Mouse (Mus musculus) megakaryocyte, adult 5-6 weeks (primary cell): Measurements from ENCODE around the gene Ecm1. TPM values are rescaled to one million over a fixed set of nuclear protein-coding genes. Genes with fewer than 3 reads are reported as not detected.
"Not testable (repeated sequence)": the region's sequence is repeated elsewhere in the genome, so short reads cannot be mapped to it uniquely, and the experiment has no call there.

Source experiments
- ATAC-seq: 2 replicates; pipeline ENCODE4 v1.8.0; 2016; ENCODE audit warnings: mild to moderate bottlenecking, inconsistent platforms; ENCODE audit not compliant: poor library complexity, severe bottlenecking
- total RNA-seq, 2 experiments: library from RNA; stranded (forward) in 1 of 2; stranded (reverse) in 1 of 2; fragments of 153-499, 151-499 nt in 1 of 2; fragments of 221-1000, 200-1000 nt in 1 of 2; gene quantifications; 2 replicates each; pipeline versions ENCODE4 v1.2.3 to v1.2.4; 2015 to 2017

Gene Ecm1
- total RNA-seq, 2 experiments from 2014 or later: 1.0 to 3.6 TPM

DNA sequence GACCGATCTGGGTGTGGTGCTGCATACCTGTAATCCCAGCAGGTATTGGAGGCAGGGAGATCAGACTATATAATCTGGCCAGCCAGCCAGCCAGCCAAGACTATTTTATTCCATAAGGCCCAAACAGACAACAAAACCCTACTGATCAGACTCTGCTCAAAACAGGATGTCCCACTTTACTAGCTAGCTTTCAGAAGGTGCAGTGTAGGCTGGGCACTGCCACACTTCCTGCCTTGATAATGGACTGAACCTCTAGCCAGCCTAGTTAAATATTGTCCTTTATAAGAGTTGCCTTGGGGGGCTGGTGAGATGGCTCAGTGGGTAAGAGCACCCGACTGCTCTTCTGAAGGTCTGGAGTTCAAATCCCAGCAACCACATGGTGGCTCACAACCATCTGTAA, 48.8 kb downstream of the Ecm1 start:
- not testable (repeated sequence) for ATAC-seq

DNA sequence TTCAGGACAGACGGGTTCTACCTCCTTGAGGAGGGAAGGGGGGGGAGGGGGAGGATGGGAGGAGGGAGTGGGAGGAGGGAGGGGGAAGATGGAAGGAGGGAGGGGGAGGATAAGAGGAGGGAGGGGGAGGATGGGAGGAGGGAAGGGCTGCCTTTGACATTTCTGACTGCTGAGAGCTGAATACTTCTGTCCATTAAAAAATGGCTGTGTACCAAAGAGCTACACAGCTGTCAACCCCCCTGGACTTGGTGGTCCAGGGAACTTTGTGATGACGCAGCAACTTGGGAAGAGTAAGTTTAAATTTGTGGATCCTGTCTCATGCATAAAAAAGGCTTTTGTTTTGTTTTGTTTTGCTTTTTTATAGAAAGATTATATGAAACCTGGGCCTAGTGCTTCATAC, 49.4 kb downstream of the Ecm1 start:
- ATAC-seq: no peak

DNA sequence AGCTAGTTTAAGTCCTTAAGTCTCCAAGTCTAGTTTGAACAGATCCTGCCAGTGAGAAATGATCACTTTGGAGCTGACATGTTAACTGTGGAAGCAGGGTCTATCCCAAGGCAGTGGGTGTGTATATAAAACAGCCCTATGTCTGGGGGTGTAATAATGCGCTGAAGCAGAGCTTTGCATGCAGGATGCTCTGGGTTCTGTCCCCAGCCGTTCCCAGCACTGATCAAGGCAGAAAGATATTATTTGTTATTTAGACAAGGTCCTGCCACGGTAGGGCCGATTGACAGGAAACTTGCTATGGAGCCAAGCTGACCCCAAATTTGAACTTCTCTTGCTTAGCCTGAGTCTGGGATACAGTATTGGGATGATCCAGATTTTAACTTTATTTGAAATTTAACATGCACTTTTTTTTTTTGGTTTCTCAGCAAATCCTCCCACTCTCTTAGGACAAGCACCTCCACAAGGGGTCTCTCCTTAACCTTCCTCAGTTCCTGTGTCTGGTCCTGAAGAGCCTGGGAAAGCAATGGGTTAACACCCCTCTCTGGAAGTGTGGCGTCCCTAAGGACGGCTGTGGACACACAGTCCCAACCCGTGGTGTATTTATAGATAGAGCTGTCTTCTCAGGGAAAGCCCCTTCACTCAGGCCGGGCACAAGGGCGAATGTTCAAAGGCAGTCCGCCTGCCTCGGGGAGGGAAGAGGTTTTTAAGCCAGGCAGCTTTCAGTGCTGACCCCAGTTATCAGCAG, 50.0 kb downstream of the Ecm1 start:
- ATAC-seq: no peak

DNA sequence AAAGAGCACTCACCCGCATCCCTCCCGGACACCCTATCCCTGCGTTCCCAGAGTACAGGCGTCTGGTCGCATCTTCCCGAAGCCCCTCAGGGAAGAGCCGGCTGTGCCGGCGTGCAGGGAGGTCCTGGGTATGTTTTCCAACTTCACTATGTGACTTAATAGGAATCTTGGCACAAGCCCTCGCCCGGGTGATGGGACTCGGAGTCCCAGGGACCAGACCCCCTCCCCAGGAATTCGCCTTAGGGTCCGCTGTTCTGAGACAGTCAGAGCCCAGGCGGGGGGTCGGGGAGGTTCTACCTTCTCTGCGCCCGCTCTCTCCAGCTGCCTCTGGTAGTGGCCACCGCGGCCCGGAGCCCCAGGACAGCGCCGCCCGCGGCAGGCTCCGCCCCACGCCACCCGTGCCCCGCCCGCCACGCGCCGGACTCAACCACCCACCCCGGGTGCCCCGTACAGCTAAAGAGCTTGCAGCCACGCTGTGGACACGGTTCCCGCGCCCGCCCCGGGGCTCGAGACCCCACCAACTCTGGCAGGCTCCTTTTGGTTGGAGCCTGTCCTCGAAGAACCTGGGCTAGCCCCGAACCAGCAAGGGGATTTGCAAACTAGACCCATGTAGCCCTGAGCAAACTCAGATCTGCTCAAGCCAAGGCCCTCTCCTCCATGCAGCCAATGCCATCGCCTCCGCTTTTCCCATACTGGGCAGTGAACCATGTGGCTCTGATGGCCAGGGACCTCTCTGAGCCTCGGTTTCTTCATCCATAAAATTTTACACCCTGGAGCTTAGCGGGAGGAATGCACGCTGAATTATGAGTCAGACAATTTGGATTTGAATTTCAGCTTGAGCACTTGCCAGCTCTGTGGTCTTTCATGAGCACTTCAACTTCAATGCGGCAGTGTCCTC, 51.6 kb downstream of the Ecm1 start, which contains the start of gene Adamtsl4:
Gene Adamtsl4, minus strand, starts transcription at position 394 of the 898 bp plus-strand sequence.
- peak; percentile 97 for ATAC-seq

DNA sequence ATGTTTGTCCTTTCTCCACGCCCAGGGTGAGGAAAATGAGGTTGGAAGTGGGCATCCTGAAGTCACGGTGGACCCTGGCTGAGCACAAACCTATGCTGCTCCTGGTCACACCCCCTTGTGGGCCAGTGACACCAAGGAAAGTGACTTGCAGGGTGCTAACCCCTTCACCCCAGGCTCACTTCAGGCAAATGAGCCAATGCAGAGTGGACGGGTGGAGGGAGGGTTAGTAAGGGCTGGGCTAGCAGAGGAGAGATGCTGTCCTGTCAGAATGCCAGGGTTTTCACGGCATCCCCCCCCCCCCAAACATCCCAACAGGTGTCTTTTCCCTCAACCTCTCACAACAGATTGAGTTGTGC, 52.2 kb downstream of the Ecm1 start:
- ATAC-seq: peak; percentile 14

DNA sequence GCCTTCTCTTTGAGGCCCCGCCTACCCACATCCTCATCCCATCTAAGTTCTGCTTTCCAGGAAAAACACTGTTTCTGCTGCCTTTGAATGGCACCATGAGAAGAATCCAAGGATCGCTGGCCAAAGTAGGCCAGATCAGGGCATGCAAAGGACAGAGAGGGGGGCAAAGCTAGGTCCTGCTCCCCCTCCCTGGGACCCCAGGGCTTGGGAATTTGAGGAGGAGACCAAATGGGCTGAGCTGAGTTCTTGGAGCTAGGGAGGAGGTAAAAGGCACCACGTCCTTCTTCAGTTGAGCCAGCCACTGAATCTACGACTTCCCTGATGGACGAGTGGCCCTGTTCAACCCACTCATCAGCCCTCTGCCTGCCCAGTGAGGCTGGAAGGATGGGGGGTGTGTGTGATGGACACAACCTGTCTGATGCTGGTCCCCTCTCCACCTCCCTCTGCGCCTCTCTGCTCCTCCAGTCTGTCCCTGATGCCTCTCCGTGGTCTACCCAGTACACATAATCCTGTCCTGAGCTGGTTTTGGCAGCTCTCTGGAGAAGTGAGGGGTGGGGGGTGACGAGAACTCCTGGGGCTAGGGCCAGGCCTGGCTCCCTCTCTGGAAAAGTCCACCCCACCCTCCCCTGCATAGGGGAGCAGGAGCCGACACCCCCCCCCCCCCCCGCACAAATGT, 52.7 kb downstream of the Ecm1 start:
- no peak for ATAC-seq

DNA sequence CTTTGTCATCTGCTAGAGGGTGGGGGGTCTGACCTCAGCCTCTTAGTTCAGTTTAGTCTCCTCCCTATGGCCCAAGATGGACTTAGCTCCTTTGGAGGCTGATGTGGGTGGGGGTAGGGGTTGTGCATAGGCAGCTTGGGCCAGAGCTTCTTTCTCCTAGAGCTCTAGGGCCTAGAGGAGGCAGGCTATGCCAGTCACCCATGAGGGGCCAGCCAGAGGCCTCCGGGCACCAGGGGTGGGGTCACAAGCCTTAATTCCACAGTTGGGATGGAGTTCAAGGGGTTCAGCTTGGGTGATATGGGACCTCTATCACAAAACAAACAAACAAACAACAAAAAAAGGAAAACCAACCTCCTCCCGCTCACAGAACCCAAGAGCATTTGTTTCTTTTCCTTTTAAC, 53.7 kb downstream of the Ecm1 start:
- no peak for ATAC-seq

DNA sequence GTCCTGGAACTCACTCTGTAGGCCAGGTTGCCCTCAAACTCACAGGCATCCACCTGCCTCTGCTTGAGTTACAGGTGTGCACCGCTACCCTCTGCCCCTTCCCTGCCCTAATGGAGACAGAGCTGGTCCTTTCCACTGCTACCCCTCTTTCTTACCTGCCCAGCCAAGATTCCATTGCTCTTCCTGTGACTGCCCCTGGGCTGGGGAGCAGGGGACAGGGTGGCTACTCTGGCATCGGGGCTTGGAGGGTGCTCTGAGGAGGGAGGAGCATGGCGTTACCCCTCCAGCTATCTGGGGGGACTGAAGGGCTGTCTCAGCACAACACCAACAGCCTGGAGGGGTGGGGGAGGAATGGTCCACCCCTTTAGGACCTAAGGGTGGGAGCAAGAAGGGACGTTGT, 54.1 kb downstream of the Ecm1 start:
- ATAC-seq: no peak

DNA sequence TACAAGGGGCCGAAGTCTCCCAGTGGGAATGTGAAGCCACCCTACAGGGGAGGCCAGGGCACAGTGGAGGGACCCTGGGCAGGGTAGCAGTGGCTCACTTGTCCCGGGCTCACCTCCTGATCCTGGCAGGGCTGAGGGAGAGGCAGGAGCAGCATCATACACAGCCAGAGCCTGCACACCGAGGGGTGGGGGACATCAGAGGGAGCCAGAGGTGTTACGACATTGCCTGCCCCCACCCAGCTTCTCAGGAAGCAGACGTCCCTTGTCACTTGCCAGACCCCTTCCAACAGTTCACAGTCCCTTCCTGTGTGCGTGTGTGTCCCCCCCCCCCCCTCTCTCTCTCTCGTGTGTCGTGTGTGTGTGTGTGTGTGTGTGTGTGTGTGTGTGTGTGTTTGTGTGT, 54.5 kb downstream of the Ecm1 start:
- ATAC-seq: no peak

Other genes with a start within 250 kb of the Ecm1 start
- 0.11 TPM in 1 of 2 replicates, not detected in the other for gene Ctsk, start 240.3 kb downstream of the Ecm1 start, total RNA-seq (2015)
- 0.33 and 0.62 TPM in 2 replicates for gene Ctsk, start 240.3 kb downstream of the Ecm1 start, total RNA-seq (2017)
- 1,196 and 1,415 TPM in 2 replicates for gene Ctss, start 212.8 kb downstream of the Ecm1 start, total RNA-seq (2015)
- 1,721 and 1,924 TPM in 2 replicates for gene Ctss, start 212.8 kb downstream of the Ecm1 start, total RNA-seq (2017)
- gene Hormad1, start 179.9 kb downstream of the Ecm1 start, total RNA-seq (2015): not detected in 2 replicates
- gene Hormad1, start 179.9 kb downstream of the Ecm1 start, total RNA-seq (2017): 0.48 TPM in 1 of 2 replicates, not detected in the other
- gene Golph3l, start 150.6 kb downstream of the Ecm1 start, total RNA-seq (2015): 53.2 and 56.8 TPM in 2 replicates
- gene Golph3l, start 150.6 kb downstream of the Ecm1 start, total RNA-seq (2017): 55.5 and 56.5 TPM in 2 replicates
- gene Ensa, start 114.6 kb downstream of the Ecm1 start, total RNA-seq (2015): 54.7 and 64.2 TPM in 2 replicates
- 94.3 and 94.8 TPM in 2 replicates for gene Ensa, start 114.6 kb downstream of the Ecm1 start, total RNA-seq (2017)
- gene Mcl1, start 80.8 kb downstream of the Ecm1 start, total RNA-seq (2015): 440 and 463 TPM in 2 replicates
- 327 and 343 TPM in 2 replicates for gene Mcl1, start 80.8 kb downstream of the Ecm1 start, total RNA-seq (2017)
- 0.85 and 1.3 TPM in 2 replicates for gene Adamtsl4, start 51.7 kb downstream of the Ecm1 start, total RNA-seq (2015)
- 0.59 and 0.77 TPM in 2 replicates for gene Adamtsl4, start 51.7 kb downstream of the Ecm1 start, total RNA-seq (2017)
- 10.2 and 10.7 TPM in 2 replicates for gene Tars2, start 20.6 kb upstream of the Ecm1 start, total RNA-seq (2015)
- 14.4 and 15.0 TPM in 2 replicates for gene Tars2, start 20.6 kb upstream of the Ecm1 start, total RNA-seq (2017)
- gene Rprd2, start 79.3 kb upstream of the Ecm1 start, total RNA-seq (2015): 51.6 and 57.0 TPM in 2 replicates
- gene Rprd2, start 79.3 kb upstream of the Ecm1 start, total RNA-seq (2017): 17.9 and 26.9 TPM in 2 replicates
- gene Prpf3, start 116.3 kb upstream of the Ecm1 start, total RNA-seq (2015): 27.3 and 29.1 TPM in 2 replicates
- gene Prpf3, start 116.3 kb upstream of the Ecm1 start, total RNA-seq (2017): 15.7 and 25.9 TPM in 2 replicates
- gene Mrps21, start 131.9 kb upstream of the Ecm1 start, total RNA-seq (2015): 143 and 165 TPM in 2 replicates
- gene Mrps21, start 131.9 kb upstream of the Ecm1 start, total RNA-seq (2017): 333 and 410 TPM in 2 replicates
- 1.0 and 1.2 TPM in 2 replicates for gene Ciart, start 142.7 kb upstream of the Ecm1 start, total RNA-seq (2015)
- gene Ciart, start 142.7 kb upstream of the Ecm1 start, total RNA-seq (2017): 0.85 and 1.6 TPM in 2 replicates
- 88.2 and 97.9 TPM in 2 replicates for gene BC028528, start 152.4 kb upstream of the Ecm1 start, total RNA-seq (2015)
- gene BC028528, start 152.4 kb upstream of the Ecm1 start, total RNA-seq (2017): 114 and 117 TPM in 2 replicates
- gene Aph1a, start 154.4 kb upstream of the Ecm1 start, total RNA-seq (2015): 28.3 and 31.4 TPM in 2 replicates
- 38.9 and 39.2 TPM in 2 replicates for gene Aph1a, start 154.4 kb upstream of the Ecm1 start, total RNA-seq (2017)
- gene Car14, start 165.1 kb upstream of the Ecm1 start, total RNA-seq (2015): not detected in 2 replicates
- not detected in 2 replicates for gene Car14, start 165.1 kb upstream of the Ecm1 start, total RNA-seq (2017)
- gene Anp32e, start 189.7 kb upstream of the Ecm1 start, total RNA-seq (2015): 88.7 and 117 TPM in 2 replicates
- gene Anp32e, start 189.7 kb upstream of the Ecm1 start, total RNA-seq (2017): 250 and 285 TPM in 2 replicates